Mouse (Mus musculus) stomach, embryonic 15.5 days (tissue): Measurements from ENCODE around the gene Uqcrfs1. TPM values are rescaled to one million over a fixed set of nuclear protein-coding genes. Genes with fewer than 3 reads are reported as not detected.

ENCODE experiments used
- ATAC-seq: fragments of 200-750 bp; cut with Nextera tagmentation; 2 replicates; pipeline ENCODE4 v1.8.0; 2017; ENCODE audit warnings: low read depth, moderate number of reproducible peaks, moderate TSS enrichment; ENCODE audit not compliant: insufficient read depth, low FRiP score
- H3K27ac ChIP-seq: fragments of 300-500 bp; sonication (generic); 2 replicates; pipeline ENCODE4 v1.5.1; 2015; ENCODE audit warnings: mild to moderate bottlenecking, inconsistent platforms
- H3K27me3 ChIP-seq: fragments of 300-500 bp; sonication (generic); replicated peaks from 2 replicates; pipeline ENCODE4 v1.6.1; 2015; ENCODE audit warnings: inconsistent platforms
- H3K36me3 ChIP-seq: fragments of 300-500 bp; sonication (generic); 2 replicates; pipeline ENCODE4 v1.6.1; 2015; ENCODE audit warnings: inconsistent platforms
- H3K4me1 ChIP-seq: fragments of 300-500 bp; sonication (generic); 2 replicates; pipeline ENCODE4 v1.6.1; 2015; ENCODE audit warnings: inconsistent platforms
- H3K4me2 ChIP-seq: fragments of 300-500 bp; sonication (generic); 2 replicates; pipeline ENCODE4 v1.6.1; 2015; ENCODE audit warnings: mild to moderate bottlenecking, inconsistent platforms
- H3K4me3 ChIP-seq: fragments of 300-500 bp; sonication (generic); replicated peaks from 2 replicates; pipeline ENCODE4 v1.5.1; 2015; ENCODE audit warnings: inconsistent platforms
- H3K9ac ChIP-seq: fragments of 300-500 bp; sonication (generic); 2 replicates; pipeline ENCODE4 v1.6.1; 2015; ENCODE audit warnings: inconsistent platforms
- H3K9me3 ChIP-seq: fragments of 300-500 bp; sonication (generic); 2 replicates; pipeline ENCODE4 v1.6.1; 2016; ENCODE audit warnings: inconsistent platforms
- WGBS: fragments of 180-500 bp; shearing (Covaris S2); methylation state at CpG from one replicate; pipeline ENCODE4 v1.1.7; 2015; 5-methylcytosine and 5-hydroxymethylcytosine counted together
- polyA plus RNA-seq: library from polyadenylated mRNA; unstranded; fragments of >200 nt; fragmentation: Nextera tagmentation; extraction: Ambion mirVana; gene quantifications from 2 replicates; pipeline ENCODE4 v1.2.1, GENCODE M21; 2015

The Uqcrfs1 gene
- polyA plus RNA-seq: 258 and 261 TPM in 2 replicates

GRCm38 (mm10) chr13:30544856-30545604 is at the start of gene Uqcrfs1:
Gene Uqcrfs1 (minus strand): TSS chr13:30545362.
- Histone ChIP-seq H3K36me3 (peaks cover 6% of the 10 kb centered on the region; the same call in 1 of the 2 replicates), H3K9me3 (no peaks in the 10 kb centered on the region), H3K4me3 (peak within 1 kb of the TSS; percentile 98), H3K27ac (peak within 1 kb of the TSS; percentile 62), H3K27me3 (no peaks in the 10 kb centered on the region), H3K4me1 (peaks cover 8% of the 10 kb centered on the region), H3K4me2 (peak within 1 kb of the TSS; percentile 68), H3K9ac (peak within 1 kb of the TSS; percentile 91)
- ATAC-seq: peak; percentile 97
- under 1% methylated on average over 82 of the region's 82 CpGs for WGBS

- no peak overlapping the region for H3K4me3 ChIP-seq
- no peaks in the 10 kb centered on the region for H3K27me3 ChIP-seq
- no peak overlapping the region for H3K4me2 ChIP-seq
- no peak overlapping the region for H3K27ac ChIP-seq
- H3K36me3 ChIP-seq: no peaks in the 10 kb centered on the region
- 77% methylated on average over 3 of the region's 3 CpGs for WGBS
- ATAC-seq: no peak
- no peak overlapping the region for H3K9ac ChIP-seq
- no peaks in the 10 kb centered on the region for H3K4me1 ChIP-seq
- H3K9me3 ChIP-seq: no peaks in the 10 kb centered on the region
Observed at GRCm38 (mm10) chr13:30585786-30586185, 40.6 kb upstream of the Uqcrfs1 start.

GRCm38 (mm10) chr13:30582541-30582940 is 37.4 kb upstream of the Uqcrfs1 start:
- no peaks in the 10 kb centered on the region for H3K36me3 ChIP-seq
- H3K4me3 ChIP-seq: no peak overlapping the region
- H3K9me3 ChIP-seq: no peaks in the 10 kb centered on the region
- WGBS: 64% methylated on average over 2 of the region's 2 CpGs
- H3K4me2 ChIP-seq: no peak overlapping the region
- ATAC-seq: no peak
- no peak overlapping the region for H3K9ac ChIP-seq
- H3K27me3 ChIP-seq: no peaks in the 10 kb centered on the region
- H3K4me1 ChIP-seq: no peaks in the 10 kb centered on the region
- no peak overlapping the region for H3K27ac ChIP-seq

GRCm38 (mm10) chr13:30578806-30579205 is 33.6 kb upstream of the Uqcrfs1 start:
- Histone ChIP-seq H3K4me1 (no peaks in the 10 kb centered on the region), H3K4me3 (no peak overlapping the region), H3K9ac (no peak overlapping the region), H3K4me2 (no peak overlapping the region), H3K27me3 (no peaks in the 10 kb centered on the region), H3K36me3 (no peaks in the 10 kb centered on the region), H3K9me3 (no peaks in the 10 kb centered on the region), H3K27ac (no peak overlapping the region)
- 67% methylated on average over 2 of the region's 2 CpGs for WGBS
- no peak for ATAC-seq

GRCm38 (mm10) chr13:30576819-30577218 is 31.7 kb upstream of the Uqcrfs1 start:
- Histone ChIP-seq H3K27ac (no peak overlapping the region), H3K4me2 (no peak overlapping the region), H3K4me3 (no peak overlapping the region), H3K27me3 (no peaks in the 10 kb centered on the region), H3K4me1 (no peaks in the 10 kb centered on the region), H3K9me3 (no peaks in the 10 kb centered on the region), H3K36me3 (no peaks in the 10 kb centered on the region), H3K9ac (no peak overlapping the region)
- WGBS: 58% methylated on average over 2 of the region's 2 CpGs
- no peak for ATAC-seq

GRCm38 (mm10) chr13:30572971-30573370 is 27.8 kb upstream of the Uqcrfs1 start:
- Histone ChIP-seq H3K27me3 (no peaks in the 10 kb centered on the region), H3K27ac (no peak overlapping the region), H3K36me3 (no peaks in the 10 kb centered on the region), H3K9me3 (no peaks in the 10 kb centered on the region), H3K4me2 (no peak overlapping the region), H3K4me1 (no peaks in the 10 kb centered on the region), H3K4me3 (no peak overlapping the region), H3K9ac (no peak overlapping the region)
- WGBS: 80% methylated on average over 4 of the region's 4 CpGs
- no peak for ATAC-seq

GRCm38 (mm10) chr13:30570182-30570581 is 25.0 kb upstream of the Uqcrfs1 start:
- H3K9me3 ChIP-seq: no peaks in the 10 kb centered on the region
- no peaks in the 10 kb centered on the region for H3K27me3 ChIP-seq
- WGBS: 82% methylated on average over 1 of the region's 1 CpGs
- no peak overlapping the region for H3K27ac ChIP-seq
- H3K4me3 ChIP-seq: no peak overlapping the region
- no peak overlapping the region for H3K4me2 ChIP-seq
- no peak for ATAC-seq
- no peaks in the 10 kb centered on the region for H3K36me3 ChIP-seq
- H3K4me1 ChIP-seq: no peaks in the 10 kb centered on the region
- H3K9ac ChIP-seq: no peak overlapping the region

GRCm38 (mm10) chr13:30567571-30567970 is 22.4 kb upstream of the Uqcrfs1 start:
- no peak for ATAC-seq

GRCm38 (mm10) chr13:30566767-30567166 is 21.6 kb upstream of the Uqcrfs1 start:
- WGBS: 61% methylated on average over 8 of the region's 8 CpGs

More at GRCm38 (mm10) chr13:30567571-30567970, 22.4 kb upstream of the Uqcrfs1 start:
- Histone ChIP-seq H3K36me3 (no peaks in the 10 kb centered on the region), H3K9me3 (no peaks in the 10 kb centered on the region), H3K4me1 (no peaks in the 10 kb centered on the region), H3K9ac (no peak overlapping the region), H3K27me3 (no peaks in the 10 kb centered on the region), H3K4me3 (no peak overlapping the region), H3K4me2 (no peak overlapping the region), H3K27ac (no peak overlapping the region)
- 71% methylated on average over 7 of the region's 7 CpGs for WGBS

GRCm38 (mm10) chr13:30560603-30561002 is 15.4 kb upstream of the Uqcrfs1 start:
- Histone ChIP-seq H3K27ac (no peak overlapping the region), H3K36me3 (no peaks in the 10 kb centered on the region), H3K4me1 (no peaks in the 10 kb centered on the region), H3K4me2 (no peak overlapping the region), H3K9me3 (no peaks in the 10 kb centered on the region), H3K27me3 (no peaks in the 10 kb centered on the region), H3K9ac (no peak overlapping the region), H3K4me3 (no peak overlapping the region)
- ATAC-seq: no peak
- 72% methylated on average over 1 of the region's 1 CpGs for WGBS

More at GRCm38 (mm10) chr13:30566767-30567166, 21.6 kb upstream of the Uqcrfs1 start:
- no peak overlapping the region for H3K4me3 ChIP-seq
- no peak overlapping the region for H3K4me2 ChIP-seq
- no peaks in the 10 kb centered on the region for H3K36me3 ChIP-seq
- no peak overlapping the region for H3K9ac ChIP-seq
- no peak overlapping the region for H3K27ac ChIP-seq
- H3K4me1 ChIP-seq: no peaks in the 10 kb centered on the region
- H3K27me3 ChIP-seq: no peaks in the 10 kb centered on the region
- no peak for ATAC-seq
- no peaks in the 10 kb centered on the region for H3K9me3 ChIP-seq

- WGBS: 83% methylated on average over 5 of the region's 5 CpGs
Observed at GRCm38 (mm10) chr13:30560052-30560451, 14.9 kb upstream of the Uqcrfs1 start.

GRCm38 (mm10) chr13:30557751-30558150 is 12.6 kb upstream of the Uqcrfs1 start:
- no peak for ATAC-seq
- 76% methylated on average over 2 of the region's 2 CpGs for WGBS
- Histone ChIP-seq H3K4me3 (no peak overlapping the region), H3K9ac (no peak overlapping the region), H3K4me2 (no peak overlapping the region), H3K36me3 (no peaks in the 10 kb centered on the region), H3K9me3 (no peaks in the 10 kb centered on the region), H3K4me1 (no peaks in the 10 kb centered on the region), H3K27me3 (no peaks in the 10 kb centered on the region), H3K27ac (no peak overlapping the region)

More at GRCm38 (mm10) chr13:30560052-30560451, 14.9 kb upstream of the Uqcrfs1 start:
- H3K9ac ChIP-seq: no peak overlapping the region
- no peak overlapping the region for H3K4me3 ChIP-seq
- no peaks in the 10 kb centered on the region for H3K9me3 ChIP-seq
- no peak for ATAC-seq
- no peaks in the 10 kb centered on the region for H3K4me1 ChIP-seq
- H3K27me3 ChIP-seq: no peaks in the 10 kb centered on the region
- H3K36me3 ChIP-seq: no peaks in the 10 kb centered on the region
- no peak overlapping the region for H3K4me2 ChIP-seq
- no peak overlapping the region for H3K27ac ChIP-seq
